12 mouse cellular contexts compared by ENCODE assay signal in genomic region chr1:56289748-56290147, GRCm38 (mm10).
DNase-seq lines count a peak whose midpoint lies in the region; ATAC-seq and TF ChIP-seq lines count a peak whose summit lies in the region.
"Had no signal": no experiment of that assay in that cellular context is flagged by ENCODE, and none has a peak within 500 bp of the region (broad histone marks: within the 10 kb centered on the region; RNA-seq: fewer than 3 reads in every experiment).

No protein-coding gene starts in this region.

- no peak for ATAC-seq in embryonic facial prominence, embryonic 14.5 days (ENCODE audit: low read depth)
- ATAC-seq in hindbrain, embryonic 15.5 days (ENCODE audit: low FRiP score, low read depth), result peak; percentile 72; the same call in 1 of the 2 replicates
- no peak for ATAC-seq in hindbrain, embryonic 12.5 days (ENCODE audit: low FRiP score)
- ATAC-seq in lung, postnatal 0 days, result no peak

- no peak for TF ChIP-seq EP300 in lung, postnatal 0 days (IDR thresholded peaks at IDR 0.05)

- H3K4me1 ChIP-seq in embryonic facial prominence, embryonic 14.5 days (ENCODE audit: control insufficient read depth, insufficient read depth, low read length), result 0 out of 2 replicates have a peak, but pooled peaks cover 2% of the 10 kb centered on the region
- peaks cover 9% of the 10 kb centered on the region for H3K4me1 ChIP-seq in embryonic facial prominence, embryonic 10.5 days
- no peaks in the 10 kb centered on the region for H3K4me1 ChIP-seq in hindbrain, embryonic 15.5 days (replicated peaks)
- H3K4me1 ChIP-seq in hindbrain, embryonic 12.5 days, result no peaks in the 10 kb centered on the region; the same call in 1 of the 2 replicates
- H3K4me1 ChIP-seq in lung, postnatal 0 days (ENCODE audit: insufficient read depth, low read depth, low read length), result no peaks in the 10 kb centered on the region
- H3K4me1 ChIP-seq: limb, embryonic 12.5 days; neural tube, embryonic 12.5 days had no signal

- no peak for TF ChIP-seq CTCF in lung, postnatal 0 days (IDR thresholded peaks at IDR 0.05)

- DNase-seq in embryonic facial prominence, embryonic 14.5 days (ENCODE audit: low spot score), result peak; percentile 75
- DNase-seq in embryonic facial prominence, embryonic 10.5 days (ENCODE audit: low spot score), result no peak
- peak; percentile 39 for DNase-seq in lung, postnatal 0 days (ENCODE audit: low spot score)
- no peak for DNase-seq in lung, postnatal 25 days (ENCODE audit: low spot score)
- peak; percentile 35 for DNase-seq in mesoderm, embryonic 11.5 days (ENCODE audit: low read depth, low spot score)
- DNase-seq in adrenal gland, postnatal 36 days, result no peak
- DNase-seq: adrenal gland, postnatal 25 days; thymus, postnatal 14 days had no signal

- H3K27ac ChIP-seq in embryonic facial prominence, embryonic 14.5 days (replicated peaks; ENCODE audit: low read depth, low read length), result no peak overlapping the region
- no peak overlapping the region for H3K27ac ChIP-seq in embryonic facial prominence, embryonic 10.5 days (replicated peaks)
- H3K27ac ChIP-seq in hindbrain, embryonic 15.5 days (replicated peaks), result no peak overlapping the region
- no peak overlapping the region for H3K27ac ChIP-seq in hindbrain, embryonic 12.5 days
- no peak overlapping the region for H3K27ac ChIP-seq in lung, postnatal 0 days (ENCODE audit: low read length)
- H3K27ac ChIP-seq: limb, embryonic 12.5 days; neural tube, embryonic 12.5 days had no signal

- no peaks in the 10 kb centered on the region for H3K36me3 ChIP-seq in embryonic facial prominence, embryonic 14.5 days (ENCODE audit: control insufficient read depth, insufficient read depth, low read length)
- no peaks in the 10 kb centered on the region for H3K36me3 ChIP-seq in embryonic facial prominence, embryonic 10.5 days (replicated peaks)
- no peaks in the 10 kb centered on the region for H3K36me3 ChIP-seq in hindbrain, embryonic 15.5 days
- H3K36me3 ChIP-seq in hindbrain, embryonic 12.5 days, result no peaks in the 10 kb centered on the region
- H3K36me3 ChIP-seq in lung, postnatal 0 days (ENCODE audit: insufficient read depth, low read length), result no peaks in the 10 kb centered on the region
- H3K36me3 ChIP-seq: limb, embryonic 12.5 days; neural tube, embryonic 12.5 days had no signal

- H3K4me3 ChIP-seq in embryonic facial prominence, embryonic 14.5 days (ENCODE audit: low read depth, low read length), result no peak overlapping the region
- H3K4me3 ChIP-seq in embryonic facial prominence, embryonic 10.5 days, result no peak overlapping the region
- H3K4me3 ChIP-seq in hindbrain, embryonic 15.5 days, result no peak overlapping the region
- H3K4me3 ChIP-seq in hindbrain, embryonic 12.5 days, result no peak overlapping the region
- H3K4me3 ChIP-seq in lung, postnatal 0 days (ENCODE audit: low read depth, low read length), result no peak overlapping the region
- H3K4me3 ChIP-seq: limb, embryonic 12.5 days; neural tube, embryonic 12.5 days had no signal

- H3K9me3 ChIP-seq in embryonic facial prominence, embryonic 14.5 days (ENCODE audit: control insufficient read depth, low read length), result no peaks in the 10 kb centered on the region
- H3K9me3 ChIP-seq in embryonic facial prominence, embryonic 10.5 days, result no peaks in the 10 kb centered on the region
- no peaks in the 10 kb centered on the region for H3K9me3 ChIP-seq in hindbrain, embryonic 15.5 days
- H3K9me3 ChIP-seq in hindbrain, embryonic 12.5 days (replicated peaks), result no peaks in the 10 kb centered on the region
- no peaks in the 10 kb centered on the region for H3K9me3 ChIP-seq in lung, postnatal 0 days (ENCODE audit: low read length)
- H3K9me3 ChIP-seq: limb, embryonic 12.5 days; neural tube, embryonic 12.5 days had no signal

- H3K9ac ChIP-seq in embryonic facial prominence, embryonic 14.5 days (ENCODE audit: low read depth, low read length), result no peak overlapping the region
- no peak overlapping the region for H3K9ac ChIP-seq in hindbrain, embryonic 15.5 days
- H3K9ac ChIP-seq in hindbrain, embryonic 12.5 days, result no peak overlapping the region
- H3K9ac ChIP-seq in lung, postnatal 0 days (replicated peaks; ENCODE audit: low read depth), result no peak overlapping the region
- H3K9ac ChIP-seq: limb, embryonic 12.5 days; neural tube, embryonic 12.5 days had no signal

- no peak overlapping the region for H3K4me2 ChIP-seq in embryonic facial prominence, embryonic 14.5 days (ENCODE audit: low read depth, low read length)
- no peak overlapping the region for H3K4me2 ChIP-seq in hindbrain, embryonic 15.5 days
- no peak overlapping the region for H3K4me2 ChIP-seq in hindbrain, embryonic 12.5 days (replicated peaks)
- no peak overlapping the region for H3K4me2 ChIP-seq in lung, postnatal 0 days (replicated peaks; ENCODE audit: low read depth, low read length)
- H3K4me2 ChIP-seq: limb, embryonic 12.5 days; neural tube, embryonic 12.5 days had no signal

- no peaks in the 10 kb centered on the region for H3K27me3 ChIP-seq in embryonic facial prominence, embryonic 14.5 days (replicated peaks; ENCODE audit: control insufficient read depth, insufficient read depth, low read length)
- H3K27me3 ChIP-seq in embryonic facial prominence, embryonic 10.5 days (replicated peaks; ENCODE audit: low read depth, poor library complexity, severe bottlenecking), result peaks cover 5% of the 10 kb centered on the region; the same call in 1 of the 2 replicates
- no peaks in the 10 kb centered on the region for H3K27me3 ChIP-seq in hindbrain, embryonic 15.5 days
- H3K27me3 ChIP-seq in hindbrain, embryonic 12.5 days, result no peaks in the 10 kb centered on the region
- H3K27me3 ChIP-seq in lung, postnatal 0 days (replicated peaks; ENCODE audit: insufficient read depth, low read length), result no peaks in the 10 kb centered on the region
- H3K27me3 ChIP-seq: limb, embryonic 12.5 days; neural tube, embryonic 12.5 days had no signal

- WGBS in embryonic facial prominence, embryonic 14.5 days, result 59% methylated on average over 1 of the region's 1 CpGs
- WGBS in embryonic facial prominence, embryonic 10.5 days, result 92% methylated on average over 1 of the region's 1 CpGs
- WGBS in hindbrain, embryonic 15.5 days, result 60% methylated on average over 1 of the region's 1 CpGs
- 77% methylated on average over 1 of the region's 1 CpGs for WGBS in hindbrain, embryonic 12.5 days
- WGBS in lung, postnatal 0 days, result 55% methylated on average over 1 of the region's 1 CpGs

Comparison
In these comparisons a context has a peak if more than half of its experiments do, and no peak if none do; other contexts are left out.
1. DNase-seq: peak in embryonic facial prominence, embryonic 14.5 days (single experiment), lung, postnatal 0 days (single experiment) and mesoderm, embryonic 11.5 days (single experiment); none in embryonic facial prominence, embryonic 10.5 days (single experiment), lung, postnatal 25 days (single experiment) and adrenal gland, postnatal 36 days (0 of 2).